ENCODE assay signal across 7 mouse cellular contexts in genomic region chr9:72133089-72133771, GRCm38 (mm10). TPM values are rescaled to one million over a fixed set of nuclear protein-coding genes. Genes with fewer than 3 reads are reported as not detected.
A peak's percentile ranks its signal among the peaks of the same experiment; 100 is the strongest.
DNase-seq lines count a peak whose midpoint lies in the region; ATAC-seq and TF ChIP-seq lines count a peak whose summit lies in the region.

No protein-coding gene starts in this region.

- H3K36me3 ChIP-seq in intestine, postnatal 0 days (ENCODE audit: control insufficient read depth, insufficient read depth): no peaks in the 10 kb centered on the region
- no peaks in the 10 kb centered on the region for H3K36me3 ChIP-seq in limb, embryonic 11.5 days (ENCODE audit: control insufficient read depth, insufficient read depth, low read length)
- H3K36me3 ChIP-seq in midbrain, embryonic 13.5 days: no peaks in the 10 kb centered on the region
- no peaks in the 10 kb centered on the region for H3K36me3 ChIP-seq in small intestine, adult 2 months (ENCODE audit: control insufficient read depth, insufficient read depth, low read length)

- 1% methylated on average over 54 of the region's 56 CpGs for WGBS in intestine, postnatal 0 days
- 2% methylated on average over 55 of the region's 56 CpGs for WGBS in limb, embryonic 11.5 days
- 1% methylated on average over 56 of the region's 56 CpGs for WGBS in midbrain, embryonic 13.5 days
- 1% methylated on average over 56 of the region's 56 CpGs for WGBS in small intestine, adult 2 months

- DNase-seq in adrenal gland, postnatal 10 days: peak; percentile 93
- peak; percentile 78 for DNase-seq in embryo, embryonic 11.5 days (ENCODE audit: low read depth, low spot score)
- peak; percentile 83 to 91 for DNase-seq in gastrocnemius, postnatal 4 days (ENCODE audit: low spot score in 2 of 2)
- DNase-seq in limb, embryonic 11.5 days (ENCODE audit: low spot score): peak; percentile 90

- TF ChIP-seq CTCF in intestine, postnatal 0 days (IDR thresholded peaks at IDR 0.05; ENCODE audit: low read depth): no peak
- no peak for TF ChIP-seq CTCF in small intestine, adult 2 months (IDR thresholded peaks at IDR 0.05; ENCODE audit: extremely low read depth, insufficient read length, insufficient replicate concordance, low read depth, low read length)

- peak overlapping the region; percentile 62 for H3K4me3 ChIP-seq in intestine, postnatal 0 days (ENCODE audit: low read depth, low read length)
- peak overlapping the region; percentile 58 for H3K4me3 ChIP-seq in limb, embryonic 11.5 days (ENCODE audit: low read depth, low read length)
- peak overlapping the region; percentile 71 for H3K4me3 ChIP-seq in midbrain, embryonic 13.5 days (replicated peaks)
- H3K4me3 ChIP-seq in small intestine, adult 2 months (ENCODE audit: low read depth, low read length): peak overlapping the region; percentile 80

- H3K9me3 ChIP-seq in intestine, postnatal 0 days (ENCODE audit: control insufficient read depth): no peaks in the 10 kb centered on the region
- no peaks in the 10 kb centered on the region for H3K9me3 ChIP-seq in limb, embryonic 11.5 days (ENCODE audit: control insufficient read depth, low read length)
- H3K9me3 ChIP-seq in midbrain, embryonic 13.5 days: no peaks in the 10 kb centered on the region

- ATAC-seq in intestine, postnatal 0 days: peak; percentile 90
- ATAC-seq in limb, embryonic 11.5 days (ENCODE audit: insufficient number of reproducible peaks, low FRiP score, low TSS enrichment, low read depth): peak; percentile 91
- ATAC-seq in midbrain, embryonic 13.5 days: peak; percentile 93

- peak overlapping the region; percentile 92 for H3K4me2 ChIP-seq in intestine, postnatal 0 days (replicated peaks; ENCODE audit: low read depth)
- H3K4me2 ChIP-seq in limb, embryonic 11.5 days (ENCODE audit: low read depth, severe bottlenecking): peak overlapping the region; percentile 94
- H3K4me2 ChIP-seq in midbrain, embryonic 13.5 days (replicated peaks): peak overlapping the region; percentile 91

- TF ChIP-seq POLR2A in small intestine, adult 2 months (IDR thresholded peaks at IDR 0.05; ENCODE audit: low read depth, low read length): peak; percentile 66; the same call in 1 of the 2 replicates

- peak overlapping the region; percentile 89 for H3K27ac ChIP-seq in intestine, postnatal 0 days (ENCODE audit: low read depth, low read length)
- H3K27ac ChIP-seq in limb, embryonic 11.5 days (replicated peaks; ENCODE audit: low read depth, low read length): peak overlapping the region; percentile 86
- peak overlapping the region; percentile 94 for H3K27ac ChIP-seq in midbrain, embryonic 13.5 days
- H3K27ac ChIP-seq in small intestine, adult 2 months (ENCODE audit: insufficient read depth, low read depth, low read length): peak overlapping the region; percentile 64

- peak overlapping the region; percentile 75 for H3K9ac ChIP-seq in intestine, postnatal 0 days (ENCODE audit: low read depth, low read length)
- peak overlapping the region; percentile 93 for H3K9ac ChIP-seq in limb, embryonic 11.5 days (ENCODE audit: low read length)
- peak overlapping the region; percentile 87 for H3K9ac ChIP-seq in midbrain, embryonic 13.5 days (replicated peaks)

- H3K4me1 ChIP-seq in intestine, postnatal 0 days (replicated peaks; ENCODE audit: control insufficient read depth, insufficient read depth, low read length): no peaks in the 10 kb centered on the region; the same call in 1 of the 2 replicates
- H3K4me1 ChIP-seq in limb, embryonic 11.5 days (ENCODE audit: control insufficient read depth, insufficient read depth, low read length): no peaks in the 10 kb centered on the region
- H3K4me1 ChIP-seq in midbrain, embryonic 13.5 days (replicated peaks): peaks cover 15% of the 10 kb centered on the region
- no peaks in the 10 kb centered on the region for H3K4me1 ChIP-seq in small intestine, adult 2 months (ENCODE audit: control insufficient read depth, insufficient read depth, insufficient read length, low read length)

- H3K27me3 ChIP-seq in intestine, postnatal 0 days (replicated peaks; ENCODE audit: control insufficient read depth, insufficient read depth, low read length): no peaks in the 10 kb centered on the region
- H3K27me3 ChIP-seq in limb, embryonic 11.5 days (ENCODE audit: control insufficient read depth, insufficient read depth, low read length): no peaks in the 10 kb centered on the region
- H3K27me3 ChIP-seq in midbrain, embryonic 13.5 days: no peaks in the 10 kb centered on the region
- no peaks in the 10 kb centered on the region for H3K27me3 ChIP-seq in small intestine, adult 2 months (ENCODE audit: control insufficient read depth, insufficient read depth, low read length)

RNA-seq across cellular contexts. Expression of gene Tcf12, which starts 21.6 kb away (rescaled TPM):
- total RNA-seq in adrenal gland, postnatal 10 days (2021): 10 to 100 TPM; 82.5 to 95.3 TPM
- total RNA-seq in gastrocnemius, postnatal 4 days (2021): 100 to 1,000 TPM; 120 to 131 TPM
- polyA plus RNA-seq in intestine, postnatal 0 days (2015; fragmentation: Nextera tagmentation; extraction: Ambion mirVana): 19.1 and 23.1 TPM in 2 replicates
- polyA plus RNA-seq in limb, embryonic 11.5 days (2014; fragmentation: Nextera tagmentation; extraction: Ambion mirVana): 191 and 194 TPM in 2 replicates
- 116 and 140 TPM in 2 replicates for polyA plus RNA-seq in midbrain, embryonic 13.5 days (2015; fragmentation: Nextera tagmentation; extraction: Ambion mirVana)
- polyA plus RNA-seq in small intestine, adult 2 months (2012; rRNA removed): 19.9 and 30.2 TPM in 2 replicates

Comparison
In these comparisons a context has a peak if more than half of its experiments do, and no peak if none do; other contexts are left out.
1. Peak in every context shown above with its lines: DNase-seq, ATAC-seq, H3K4me3 ChIP-seq and H3K27ac ChIP-seq.